Mouse (Mus musculus) thymus, postnatal 14 days (tissue): ENCODE measurements around the gene Hdac9.

Experiments
- DNase-seq: peaks from one replicate; pipeline ENCODE4 v3.0.0; 2021

Hdac9 gene

DNA sequence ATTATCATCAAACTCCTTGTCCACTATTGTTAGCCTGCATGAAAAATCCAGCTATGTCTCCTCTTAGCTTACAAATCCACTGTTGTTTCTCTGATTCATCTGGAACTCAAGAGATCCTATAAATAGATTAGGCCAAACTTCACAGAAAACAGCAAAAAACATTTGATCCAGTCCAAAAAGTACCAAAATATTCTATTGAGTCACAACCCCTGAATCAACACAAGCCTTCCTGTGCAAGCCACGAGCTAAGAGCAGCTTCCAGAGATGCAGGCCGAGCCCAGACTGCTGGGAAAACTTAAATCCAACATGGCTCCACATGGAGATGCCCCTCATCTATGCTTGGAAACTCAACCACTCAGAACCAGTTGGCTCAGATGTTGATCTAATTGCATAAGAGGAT is 113.2 kb downstream of the Hdac9 start:
- DNase-seq: no peak

GRCm38 (mm10) chr12:34802308-34802707 is 114.6 kb downstream of the Hdac9 start:
- DNase-seq: no peak

- no peak for DNase-seq
Observed at GRCm38 (mm10) chr12:34801752-34802151, 115.1 kb downstream of the Hdac9 start.

DNA sequence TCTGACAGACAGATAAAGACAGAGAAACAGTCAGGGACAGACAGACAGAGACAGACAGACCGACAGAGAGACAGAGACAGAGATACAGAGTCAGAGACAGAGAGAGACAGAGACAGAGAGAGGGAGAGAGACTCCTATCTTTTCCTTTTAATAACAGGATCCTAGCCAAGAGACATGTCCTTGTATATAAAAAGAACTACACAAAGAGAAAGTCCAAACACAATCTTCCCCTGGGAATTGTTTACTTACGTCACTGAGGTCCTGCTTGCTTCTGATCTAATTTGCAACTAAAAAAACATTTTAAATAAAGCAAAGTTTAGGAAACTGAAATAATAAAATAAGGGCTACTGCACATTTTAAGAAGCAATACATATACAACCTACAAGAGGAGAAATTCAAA is 119.5 kb downstream of the Hdac9 start:
- DNase-seq: no peak

DNA sequence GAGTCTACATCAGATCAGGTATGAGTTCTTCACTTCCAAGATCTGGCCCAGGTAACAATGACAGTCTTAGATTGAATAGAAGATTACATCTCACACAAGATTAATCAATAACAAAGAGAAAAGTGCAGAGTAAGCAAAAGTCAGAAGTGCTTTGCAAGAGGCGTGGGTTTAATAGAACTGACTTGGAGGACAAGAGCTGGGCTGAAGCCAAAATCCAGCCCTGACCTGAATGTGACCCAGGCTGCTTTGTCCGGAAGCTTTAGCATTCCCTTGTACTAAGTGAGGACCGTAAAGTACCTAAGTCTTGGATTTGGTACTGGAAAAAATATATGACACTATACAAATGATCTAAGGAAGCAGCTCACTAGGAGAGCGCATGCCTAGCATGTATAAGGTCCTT is 121.4 kb downstream of the Hdac9 start:
- DNase-seq: no peak

DNA sequence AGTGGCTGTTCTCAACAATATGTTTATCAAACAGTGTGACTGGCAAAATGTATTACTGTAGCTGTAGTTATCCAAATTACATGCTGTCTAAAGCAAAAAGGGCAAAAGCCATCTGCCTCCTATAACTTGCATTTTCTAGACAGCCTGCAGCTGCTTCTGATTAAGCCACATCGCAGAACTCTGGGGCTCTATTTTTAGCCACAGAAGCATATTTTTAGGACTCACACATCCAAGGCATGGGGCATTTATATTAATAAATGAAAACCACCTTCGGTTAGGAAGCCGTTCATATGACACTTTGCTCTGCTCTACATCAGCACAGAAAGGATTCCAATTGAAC is 124.8 kb downstream of the Hdac9 start:
- no peak for DNase-seq

- no peak for DNase-seq
Observed at GRCm38 (mm10) chr12:34791213-34792112, 125.4 kb downstream of the Hdac9 start.

GRCm38 (mm10) chr12:34789031-34789982 is 127.6 kb downstream of the Hdac9 start:
- DNase-seq: no peak

DNA sequence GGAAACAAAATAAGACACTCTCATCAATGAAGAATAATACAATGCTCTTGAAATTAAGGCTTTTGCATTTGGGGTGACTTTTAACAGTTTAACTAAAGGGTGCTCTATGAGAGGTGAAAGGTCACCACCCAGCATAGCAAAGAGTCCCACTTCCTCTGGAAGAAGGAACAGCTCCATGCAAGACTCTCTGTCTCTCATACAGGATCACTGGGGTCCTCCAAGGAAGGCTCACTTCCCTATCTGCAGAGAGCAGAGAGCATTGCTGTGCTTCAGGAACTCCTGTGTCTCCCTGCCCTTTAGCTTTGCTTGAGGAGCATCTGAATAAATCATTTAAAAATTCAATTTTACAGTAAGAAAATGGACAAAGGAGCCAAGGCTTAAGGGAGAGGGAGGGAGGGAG is 129.5 kb downstream of the Hdac9 start:
- no peak for DNase-seq

DNA sequence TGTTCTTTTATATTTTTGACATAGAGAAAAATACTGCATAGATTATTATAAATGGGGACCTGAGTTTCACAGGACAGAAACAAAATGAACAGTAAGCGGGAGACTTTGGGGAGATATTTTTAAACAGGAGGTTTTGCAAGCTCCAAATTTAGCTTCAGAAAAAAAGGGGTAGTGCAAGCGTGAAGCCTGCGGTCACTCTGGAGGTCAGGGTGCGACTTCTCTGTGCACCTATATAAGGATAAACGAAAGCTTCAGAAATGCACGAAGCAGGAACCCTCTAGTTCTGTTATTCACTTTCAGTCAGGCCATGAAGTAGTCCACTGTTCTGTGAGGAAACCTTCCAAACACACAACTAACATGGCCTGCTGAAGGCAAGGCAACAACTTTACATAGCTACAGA is 133.3 kb downstream of the Hdac9 start:
- no peak for DNase-seq

GRCm38 (mm10) chr12:34779368-34779957 is 137.4 kb downstream of the Hdac9 start:
- DNase-seq: no peak

- no peak for DNase-seq
Observed at GRCm38 (mm10) chr12:34776170-34776569, 140.7 kb downstream of the Hdac9 start.

GRCm38 (mm10) chr12:34774071-34774470 is 142.8 kb downstream of the Hdac9 start:
- no peak for DNase-seq

- no peak for DNase-seq
Observed at GRCm38 (mm10) chr12:34767226-34767775, 149.6 kb downstream of the Hdac9 start.

DNA sequence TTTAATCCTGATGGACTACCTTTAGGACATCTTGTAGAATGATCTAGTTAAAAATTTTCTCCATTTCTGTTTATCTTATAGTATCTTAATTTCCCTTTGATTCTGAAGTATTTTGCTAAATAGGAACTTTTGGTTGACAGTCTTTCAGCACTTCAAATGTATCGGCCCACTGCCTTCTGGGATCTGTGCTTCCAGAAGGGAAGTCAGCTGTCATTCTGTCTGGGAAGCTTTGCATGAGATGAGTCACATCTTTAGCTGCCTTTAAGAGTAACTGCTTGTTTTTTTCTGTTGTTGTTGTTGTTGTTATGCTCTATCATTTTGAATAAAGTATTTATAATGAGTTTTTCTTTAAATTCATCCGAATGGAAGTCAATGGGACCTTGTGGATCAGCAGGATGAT is 169.6 kb downstream of the Hdac9 start:
- DNase-seq: no peak

GRCm38 (mm10) chr12:34725204-34725603 is 191.7 kb downstream of the Hdac9 start:
- DNase-seq: no peak

DNA sequence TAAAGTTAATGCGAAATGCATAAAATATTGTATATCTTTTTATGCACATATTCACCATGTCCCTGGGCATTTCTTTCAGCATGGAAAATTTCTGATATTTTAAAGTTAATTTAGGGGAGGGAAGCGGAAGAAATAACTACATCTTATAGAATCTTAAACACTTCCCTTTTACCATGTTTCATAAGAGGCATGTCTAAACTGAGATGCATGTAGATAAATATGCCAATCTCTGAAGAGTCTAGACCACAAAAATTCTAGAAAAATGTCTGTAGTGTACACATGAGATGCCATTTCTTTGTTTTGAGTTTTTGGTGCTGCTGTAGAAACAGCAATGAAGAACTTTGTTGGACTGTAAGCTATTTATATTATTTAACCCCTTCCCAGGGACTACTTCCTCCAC is 192.6 kb downstream of the Hdac9 start:
- no peak for DNase-seq

DNA sequence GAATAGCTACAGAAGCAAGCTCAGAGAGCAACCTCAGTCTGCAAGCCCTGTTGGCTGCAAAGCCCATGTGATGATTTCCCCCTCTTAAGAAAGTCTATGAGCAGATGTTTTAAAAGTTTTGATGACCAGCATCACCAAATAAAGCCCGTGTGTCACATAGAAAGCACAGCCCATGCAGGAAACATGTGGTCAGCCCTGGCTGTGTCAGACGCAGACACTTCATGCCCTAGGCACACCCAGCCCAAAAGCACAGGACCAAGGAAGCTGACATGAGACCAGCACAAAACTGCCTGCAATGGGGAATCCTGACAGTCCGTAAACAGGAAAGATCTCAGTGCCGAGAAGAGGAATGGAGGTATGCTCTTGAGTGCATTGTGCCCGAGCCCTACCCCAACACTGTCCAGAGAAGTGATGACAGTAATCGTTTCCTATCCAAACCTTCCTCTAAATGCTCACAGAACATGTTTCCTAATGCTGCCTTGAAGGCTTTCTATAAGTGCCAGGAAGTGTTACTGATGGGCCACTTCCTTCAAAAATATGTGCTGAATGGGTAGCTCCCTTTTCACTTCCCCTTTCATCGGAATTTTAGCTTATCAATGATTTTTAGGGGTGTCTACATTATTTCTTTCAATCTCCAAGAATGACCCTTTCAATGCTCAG is 193.9 kb downstream of the Hdac9 start:
- no peak for DNase-seq

GRCm38 (mm10) chr12:34720906-34721305 is 196.0 kb downstream of the Hdac9 start:
- no peak for DNase-seq

GRCm38 (mm10) chr12:34714266-34714939 is 202.5 kb downstream of the Hdac9 start:
- DNase-seq: no peak

DNA sequence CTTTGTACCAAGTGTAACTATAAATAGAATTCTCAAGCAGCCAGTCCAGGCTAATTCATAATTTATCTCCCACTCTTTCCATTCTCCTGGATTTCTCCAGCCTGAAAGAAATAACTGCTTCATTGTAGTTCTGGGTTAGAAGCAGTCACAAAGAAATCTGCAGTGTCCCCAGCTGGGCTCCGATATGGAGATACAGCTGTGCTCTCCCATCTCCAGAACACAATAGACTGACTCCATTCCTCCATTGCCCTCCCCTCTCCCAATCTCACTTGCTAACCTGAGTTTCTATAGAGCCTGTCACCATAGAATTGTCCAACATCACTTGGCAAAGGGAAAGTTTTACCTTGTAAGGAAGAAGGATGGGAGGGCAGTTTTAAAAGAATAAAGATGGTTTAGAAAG is 218.9 kb downstream of the Hdac9 start:
- DNase-seq: no peak

- DNase-seq: no peak
Observed at GRCm38 (mm10) chr12:34696736-34697135, 220.2 kb downstream of the Hdac9 start.
